Mouse (Mus musculus) layer of hippocampus, postnatal 10 days (tissue): Measurements from ENCODE around the gene Nthl1. TPM values are rescaled to one million over a fixed set of nuclear protein-coding genes. Genes with fewer than 3 reads are reported as not detected.
"Not testable (repeated sequence)": the region's sequence is repeated elsewhere in the genome, so short reads cannot be mapped to it uniquely, and the experiment has no call there.

ENCODE experiments used
- DNase-seq, 2 experiments: peaks; one replicate each; pipeline ENCODE4 v3.0.0; 2021; ENCODE audit warnings: low spot score in 2 of 2
- total RNA-seq, 2 experiments: library from RNA; stranded (reverse); gene quantifications; 2 replicates each; pipeline ENCODE4 v1.2.3; 2021

Nthl1 gene
- total RNA-seq, 2 experiments from 2014 or later = 4.9 to 7.8 TPM

DNA sequence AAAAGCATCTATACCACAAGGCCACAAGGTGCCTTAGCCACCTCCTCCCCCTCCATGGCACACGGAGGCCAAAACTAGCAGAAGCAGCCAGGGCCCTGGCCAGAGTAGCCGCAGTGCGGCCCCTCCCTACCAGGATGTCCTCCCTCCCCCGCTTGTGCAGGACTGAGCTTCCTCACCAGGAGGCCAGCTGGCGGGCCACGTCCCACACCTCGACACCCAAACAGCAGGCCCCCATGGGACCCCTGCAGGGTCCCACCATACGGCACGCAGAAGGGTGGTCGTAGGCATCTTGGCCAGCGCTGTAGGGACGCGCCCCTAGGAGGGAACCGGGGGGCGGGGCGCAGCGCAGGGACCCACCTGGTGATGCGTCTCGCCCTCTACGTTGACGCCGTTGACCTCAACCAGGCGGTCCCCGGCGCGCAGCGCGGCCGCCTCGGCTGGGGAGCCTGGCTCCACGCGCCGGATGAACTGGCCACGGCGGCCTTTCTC is 17.1 kb downstream of the Nthl1 start:
- DNase-seq = peak; percentile 38 to 44

DNA sequence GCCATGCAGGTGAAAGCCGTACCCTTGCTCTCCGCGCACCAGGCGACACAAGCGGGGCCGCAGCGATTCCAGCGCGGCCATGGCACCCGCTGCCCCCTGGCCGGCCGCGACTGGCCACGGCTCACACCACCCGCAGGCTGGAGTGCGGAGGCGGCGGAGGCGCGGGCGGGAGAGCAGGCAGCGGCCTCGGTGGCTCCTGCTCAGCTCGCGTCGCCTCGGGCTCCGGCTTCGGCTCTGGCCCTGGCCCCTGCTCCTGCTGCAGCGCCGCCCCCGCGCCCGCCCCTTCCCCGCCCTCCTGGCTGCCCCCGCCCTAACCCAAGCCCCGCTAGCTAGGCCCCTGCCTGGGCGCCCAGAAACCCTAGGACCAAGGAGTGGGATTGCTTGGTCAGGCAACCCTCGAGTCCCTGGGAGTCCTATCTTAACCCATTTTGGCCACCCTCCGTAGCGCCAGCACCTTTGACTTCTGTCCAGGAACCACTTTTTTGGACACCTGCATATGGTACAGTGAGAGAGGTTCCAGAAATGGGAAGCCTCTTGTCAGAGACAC is 17.7 kb downstream of the Nthl1 start, which contains the start of gene Slc9a3r2:
Slc9a3r2 (minus strand) TSS at position 258 of the 547 bp plus-strand sequence.
- DNase-seq = peak; percentile 44 to 56

DNA sequence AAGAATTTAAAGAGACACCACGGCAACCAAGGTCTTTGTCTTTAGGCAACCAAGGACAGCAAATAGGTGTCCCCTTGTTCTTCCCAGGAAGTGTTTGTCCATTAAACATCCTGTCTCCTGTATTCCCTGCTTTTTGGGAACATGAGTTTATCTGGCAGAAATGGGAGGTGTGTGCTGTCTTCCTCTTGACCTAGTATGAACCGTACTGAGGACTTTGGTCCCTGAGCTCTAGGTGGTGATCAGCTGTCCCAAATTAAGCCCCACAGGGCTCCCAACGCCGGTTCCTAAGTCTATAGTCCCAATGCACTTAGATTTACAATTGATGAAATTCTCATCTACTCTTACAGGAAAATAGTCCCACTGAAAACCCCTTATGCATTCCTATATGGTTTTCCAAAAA is 18.3 kb downstream of the Nthl1 start:
- no peak for DNase-seq

DNA sequence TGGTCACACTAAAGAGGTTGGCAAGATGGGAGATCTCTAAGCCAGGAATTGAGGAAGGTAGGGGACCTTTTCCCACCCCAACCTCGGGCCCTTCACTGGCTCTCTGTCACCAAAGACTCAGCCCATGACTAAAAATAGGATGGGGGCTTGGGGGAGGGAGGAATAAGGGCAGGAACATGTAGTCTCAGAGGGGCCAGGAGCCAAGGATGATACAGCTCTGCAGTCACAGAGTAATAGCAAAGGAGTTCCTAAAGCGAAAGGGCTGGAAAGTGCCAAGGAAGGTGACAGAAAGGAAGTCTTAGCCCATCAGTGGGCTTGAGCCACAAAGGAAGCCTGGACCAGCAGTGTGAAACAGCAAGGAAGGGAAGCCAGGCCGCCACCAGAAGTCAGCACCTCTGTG is 19.4 kb downstream of the Nthl1 start:
- DNase-seq = no peak

DNA sequence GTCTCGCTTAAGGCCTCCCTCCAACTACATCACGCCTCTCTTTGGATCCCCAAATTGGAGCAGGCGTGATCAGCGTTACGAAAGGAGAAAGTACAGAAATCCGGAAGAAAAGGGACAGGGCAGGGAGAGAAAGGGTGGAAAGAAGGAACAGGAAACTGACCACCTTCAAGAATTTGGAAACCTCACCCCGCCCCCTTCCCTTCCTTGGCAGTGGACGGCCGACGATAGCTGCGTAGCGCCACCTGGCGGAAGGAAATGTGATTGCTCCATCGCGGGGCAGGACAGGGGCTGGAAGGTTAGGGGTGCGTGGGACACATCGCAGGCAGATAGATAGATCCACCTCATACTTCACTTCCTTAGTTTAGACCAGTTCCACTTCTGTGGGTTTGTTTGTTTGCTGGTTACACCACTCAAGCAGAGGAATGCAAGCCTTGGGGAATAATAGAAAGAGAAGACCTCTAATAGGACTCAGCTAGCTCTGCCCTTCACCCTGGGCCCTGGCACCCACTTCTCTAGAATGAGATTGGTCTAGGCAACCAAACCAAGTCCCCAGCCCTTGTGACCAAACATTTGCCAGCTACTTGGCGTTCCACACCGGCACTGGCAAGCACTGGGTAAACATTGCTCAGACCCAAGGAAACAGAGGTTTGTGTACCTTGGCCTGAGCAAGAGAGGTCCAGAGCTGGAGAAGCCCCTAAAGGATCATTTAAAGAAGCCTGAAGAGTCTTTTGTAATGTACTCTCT is 21.7 kb downstream of the Nthl1 start:
- peak; percentile 69 to 77 for DNase-seq

DNA sequence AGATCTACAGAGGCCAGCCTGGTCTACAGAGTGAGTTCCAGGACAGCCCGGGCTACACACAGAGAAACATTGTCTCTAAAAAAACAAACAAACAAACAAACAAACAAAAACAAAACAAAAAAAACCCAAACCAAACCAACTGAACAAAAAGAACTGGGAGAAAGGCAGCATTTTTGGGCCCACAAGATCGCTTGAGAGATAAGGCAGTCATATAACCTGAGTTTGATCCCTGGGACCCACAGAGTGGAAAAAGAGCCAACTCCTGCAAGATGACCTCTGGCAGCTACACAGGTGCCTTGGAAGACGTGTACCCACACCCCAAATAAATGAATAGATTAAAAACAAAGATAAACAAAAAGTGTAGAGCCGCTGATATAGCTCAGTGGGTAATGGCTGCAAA is 22.5 kb downstream of the Nthl1 start:
- DNase-seq = no peak

DNA sequence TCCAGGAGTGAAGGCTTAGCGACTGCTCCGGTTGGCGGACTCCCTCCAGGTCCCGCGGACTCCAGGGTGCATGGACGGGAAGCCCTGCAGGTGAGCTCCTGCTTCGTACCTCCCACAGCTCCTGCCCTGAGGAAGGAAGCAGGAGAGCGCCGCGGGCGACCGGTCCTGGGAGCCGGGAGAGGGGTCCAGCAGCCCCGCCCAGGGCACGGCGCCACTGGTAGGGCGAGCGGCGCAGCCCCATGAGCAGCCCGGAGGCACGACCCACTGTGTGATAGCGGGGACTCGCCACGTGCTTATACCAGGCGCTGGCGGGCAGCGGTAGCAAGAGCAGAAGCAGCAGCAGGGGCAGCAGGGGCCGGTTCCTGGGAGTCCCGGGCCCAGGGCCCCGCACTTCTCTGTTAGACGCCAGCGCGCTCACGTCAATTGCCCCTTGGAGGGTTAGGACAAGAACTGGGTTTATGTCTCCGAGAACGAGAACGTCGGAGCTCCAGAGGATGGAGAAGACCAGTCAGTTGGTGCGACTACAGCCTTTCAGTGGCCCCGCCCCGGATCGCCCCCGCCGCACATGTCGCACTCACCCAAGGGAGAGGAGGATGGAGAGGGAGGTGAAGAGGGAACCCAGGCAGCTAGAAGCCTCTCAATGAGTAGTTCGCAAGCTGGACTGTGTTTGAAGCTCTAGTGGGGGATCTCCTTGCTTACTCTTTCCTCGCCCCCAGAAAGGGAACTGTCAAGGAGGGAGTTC is 25.7 kb downstream of the Nthl1 start, which contains the start of gene Npw:
Npw (minus strand) TSS at position 441 of the 742 bp plus-strand sequence.
- DNase-seq = no peak

DNA sequence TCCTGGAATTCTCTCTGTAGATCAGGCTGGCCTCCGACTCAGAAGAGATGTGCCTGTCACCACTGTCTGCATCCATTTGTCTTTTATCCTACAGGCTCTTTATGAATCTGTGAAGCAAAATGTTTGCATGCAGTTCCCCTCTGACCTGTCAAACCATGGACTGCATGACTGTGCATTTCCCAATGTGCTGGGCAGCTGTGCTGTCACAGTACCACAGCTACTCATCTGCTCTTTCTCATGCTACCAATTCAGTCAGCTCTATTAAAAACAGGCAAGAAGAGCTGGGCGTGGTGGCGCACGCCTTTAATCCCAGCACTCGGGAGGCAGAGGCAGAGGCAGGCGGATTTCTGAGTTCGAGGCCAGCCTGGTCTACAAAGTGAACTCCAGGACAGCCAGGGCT is 34.5 kb downstream of the Nthl1 start:
- not testable (repeated sequence) for DNase-seq

DNA sequence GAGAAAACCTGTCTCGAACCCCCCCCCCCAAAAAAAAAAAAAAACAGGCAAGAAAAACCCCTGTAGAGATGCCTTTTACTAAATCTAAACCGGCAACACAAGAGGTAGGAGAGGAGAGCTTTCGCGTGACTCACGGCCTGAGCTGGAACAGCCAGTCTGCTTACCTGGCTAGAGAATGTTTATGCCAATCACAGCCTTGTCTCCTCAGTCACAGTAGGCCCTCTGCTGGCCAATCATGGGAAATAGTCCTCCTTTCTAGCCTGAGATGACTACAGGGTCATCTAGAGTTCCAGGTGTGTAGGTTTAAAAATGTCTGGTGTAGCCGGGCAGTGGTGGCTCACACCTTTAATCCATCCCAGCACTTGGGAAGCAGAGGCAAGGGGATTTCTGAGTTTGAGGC is 34.9 kb downstream of the Nthl1 start:
- peak in 1 of 2 experiments; percentile 59 for DNase-seq

DNA sequence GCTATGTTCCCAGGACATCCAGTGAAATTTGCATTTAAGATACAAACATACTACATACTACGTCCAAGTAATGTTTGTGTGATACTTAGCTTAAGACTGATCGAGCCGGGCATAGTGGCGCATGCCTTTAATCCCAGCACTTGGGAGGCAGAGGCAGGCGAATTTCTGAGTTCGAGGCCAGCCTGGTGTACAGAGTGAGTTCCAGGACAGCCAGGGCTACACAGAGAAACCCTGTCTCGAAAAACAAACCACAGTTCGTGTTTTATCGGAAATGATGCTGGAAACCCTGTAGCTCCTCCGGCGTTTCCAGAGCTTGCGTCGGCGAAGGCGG is 36.7 kb downstream of the Nthl1 start:
- not testable (repeated sequence) for DNase-seq

DNA sequence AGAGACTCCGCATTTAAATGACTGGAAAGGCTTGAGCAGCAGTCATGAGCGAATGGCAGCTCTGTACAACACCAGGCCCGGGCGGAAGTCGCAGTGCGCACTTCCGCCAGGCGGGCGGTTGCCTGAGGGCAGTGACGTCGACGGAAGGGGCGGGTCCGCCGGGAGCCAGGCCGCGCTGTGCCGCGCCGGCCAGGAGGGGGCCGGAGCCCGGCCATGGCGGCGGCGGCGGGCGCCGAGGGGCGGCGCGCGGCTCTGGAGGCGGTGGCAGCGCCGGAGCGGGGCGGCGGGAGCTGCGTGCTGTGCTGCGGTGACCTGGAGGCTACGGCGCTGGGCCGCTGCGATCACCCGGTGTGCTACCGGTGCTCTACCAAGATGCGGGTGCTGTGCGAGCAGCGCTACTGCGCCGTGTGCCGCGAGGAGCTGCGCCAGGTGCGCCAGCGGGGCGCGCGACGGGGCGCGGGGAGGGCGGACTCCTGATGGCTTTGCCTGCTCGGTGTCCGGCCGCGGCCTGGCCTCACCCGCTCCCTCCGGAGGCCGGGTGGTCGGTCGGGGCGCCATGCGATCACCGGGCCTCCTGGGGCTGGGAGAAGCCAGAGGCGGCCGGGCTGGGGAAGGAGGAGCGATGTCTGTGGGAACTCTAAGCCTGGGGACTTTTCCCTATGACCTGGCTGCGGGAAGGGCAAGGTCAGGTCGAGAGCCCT is 37.2 kb downstream of the Nthl1 start, which contains the start of gene Zfp598:
Zfp598 (plus strand) TSS at position 143 of the 701 bp plus-strand sequence.
- DNase-seq = peak; percentile 93 to 94

DNA sequence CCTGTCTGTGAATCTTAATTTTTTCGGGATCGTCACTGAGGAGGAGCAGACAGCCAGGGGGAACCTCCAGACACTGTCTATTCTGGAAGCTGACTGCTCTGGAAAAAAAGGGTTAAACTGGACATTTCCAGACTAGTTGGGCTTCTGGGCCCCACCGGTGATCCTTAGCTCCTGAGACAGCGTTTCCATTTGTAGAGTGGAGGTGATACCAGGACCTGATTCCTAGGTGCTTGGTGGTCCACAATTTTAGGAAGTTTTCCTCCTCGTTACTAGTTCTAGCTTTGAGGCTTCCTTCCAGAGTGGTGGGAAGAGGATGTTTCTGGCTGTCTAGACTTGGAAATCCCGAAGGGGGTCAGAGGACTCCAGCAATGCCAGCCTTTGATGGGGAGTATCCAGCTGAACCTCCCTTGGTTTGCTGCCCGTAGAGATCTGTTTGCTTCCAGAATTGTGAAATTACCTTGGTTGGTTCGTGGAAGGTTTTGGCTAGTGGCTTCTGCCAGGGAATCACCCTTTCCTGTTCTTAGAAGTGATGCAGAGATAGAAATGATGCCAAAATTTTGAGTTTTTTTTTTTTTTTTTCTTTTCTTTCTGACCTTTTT is 37.9 kb downstream of the Nthl1 start:
- no peak for DNase-seq

DNA sequence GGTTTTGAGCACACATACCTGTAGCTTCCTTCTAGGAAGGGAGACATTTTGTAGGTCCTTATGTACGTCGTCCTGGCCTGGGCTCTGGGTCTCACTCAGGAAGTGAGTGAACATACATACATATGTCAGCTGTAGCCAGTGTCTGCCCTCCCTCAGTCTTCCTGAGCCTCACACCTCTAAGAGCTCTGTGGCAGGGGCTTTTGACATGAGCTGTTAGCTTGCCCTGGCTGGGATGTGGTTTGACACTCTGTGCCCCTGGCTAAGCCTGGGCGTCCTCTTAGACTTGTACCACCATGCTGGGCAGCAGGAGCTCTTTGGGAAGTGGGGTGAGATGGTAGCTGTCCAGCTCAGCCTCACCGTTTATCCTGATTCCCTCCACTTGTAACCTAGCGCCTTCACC is 38.9 kb downstream of the Nthl1 start:
- DNase-seq = no peak

DNA sequence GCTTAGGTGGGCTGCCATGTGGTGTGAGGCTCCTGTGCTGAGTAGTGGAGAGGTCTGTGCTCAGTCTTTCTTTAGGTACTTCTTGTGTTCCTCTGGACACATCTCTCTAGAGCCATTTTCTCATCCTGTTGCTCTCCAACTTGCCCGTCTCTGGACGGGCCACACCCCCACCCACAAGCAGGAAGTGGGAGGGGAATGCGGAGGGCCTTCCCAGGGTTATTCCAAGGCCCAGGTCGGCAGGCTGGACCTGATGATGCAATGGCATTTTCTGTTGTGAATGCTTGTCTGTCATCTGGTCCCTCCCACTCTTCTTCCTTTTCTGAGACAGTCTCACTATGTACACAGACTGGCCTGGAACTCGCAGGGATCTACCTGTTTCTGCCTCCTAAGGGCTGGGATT is 39.7 kb downstream of the Nthl1 start:
- no peak for DNase-seq

DNA sequence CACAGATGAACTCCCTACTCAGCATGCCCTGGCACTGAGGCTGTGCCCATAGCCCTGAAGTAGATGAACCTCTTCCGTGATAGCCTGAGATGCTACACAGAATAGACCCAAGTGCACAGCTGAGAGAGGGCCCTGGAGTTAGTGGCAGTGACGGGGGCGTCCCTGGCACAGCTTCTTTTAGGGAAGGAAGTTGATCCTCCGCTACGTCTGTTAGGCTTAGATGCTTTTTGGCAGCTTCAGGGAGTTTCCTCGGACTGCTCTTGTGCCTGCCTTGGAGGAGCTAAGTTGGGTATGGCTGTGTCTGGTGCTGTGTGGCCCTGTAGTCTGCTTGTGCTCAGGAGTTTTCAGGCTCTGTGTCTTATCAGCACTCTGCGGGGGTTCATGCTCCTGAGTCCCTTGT is 41.8 kb downstream of the Nthl1 start:
- DNase-seq = no peak

DNA sequence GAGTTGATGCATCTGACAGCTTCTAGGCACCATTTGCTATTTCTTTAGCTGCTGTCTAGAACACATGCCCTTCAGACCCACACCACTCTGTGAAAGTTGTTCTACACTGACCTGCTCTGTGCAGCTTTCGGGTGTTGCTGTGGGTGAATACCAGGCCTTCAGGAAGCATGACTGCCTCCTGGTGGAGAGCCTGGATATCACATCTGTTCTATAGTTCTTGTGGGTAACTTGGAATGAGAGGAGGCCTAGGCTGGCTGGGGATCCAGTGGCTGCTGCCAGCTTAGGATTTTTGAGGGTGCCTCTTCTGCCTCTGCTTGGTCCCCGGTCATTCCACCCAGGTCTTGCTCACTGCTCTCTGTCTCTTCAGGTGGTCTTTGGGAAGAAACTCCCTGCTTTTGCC is 43.7 kb downstream of the Nthl1 start:
- peak; percentile 80 to 81 for DNase-seq

DNA sequence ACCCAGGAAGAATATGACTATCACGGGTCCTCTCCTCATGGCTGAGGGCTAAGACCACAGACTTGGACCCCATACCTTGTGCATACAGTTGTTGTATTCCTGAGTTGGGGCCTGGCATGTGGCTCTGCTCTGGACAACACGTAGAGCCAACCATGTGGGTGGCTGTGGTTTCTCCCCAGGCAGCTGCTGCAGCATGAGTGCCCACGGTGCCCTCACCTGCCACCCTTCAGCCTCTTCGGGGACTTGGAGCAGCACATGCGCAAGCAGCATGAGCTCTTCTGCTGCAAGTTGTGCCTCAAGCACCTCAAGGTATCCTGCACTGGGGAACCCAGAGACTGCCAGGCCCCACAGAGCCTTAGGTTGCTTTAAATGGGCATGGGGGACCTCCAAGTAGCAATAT is 44.4 kb downstream of the Nthl1 start:
- DNase-seq = no peak

DNA sequence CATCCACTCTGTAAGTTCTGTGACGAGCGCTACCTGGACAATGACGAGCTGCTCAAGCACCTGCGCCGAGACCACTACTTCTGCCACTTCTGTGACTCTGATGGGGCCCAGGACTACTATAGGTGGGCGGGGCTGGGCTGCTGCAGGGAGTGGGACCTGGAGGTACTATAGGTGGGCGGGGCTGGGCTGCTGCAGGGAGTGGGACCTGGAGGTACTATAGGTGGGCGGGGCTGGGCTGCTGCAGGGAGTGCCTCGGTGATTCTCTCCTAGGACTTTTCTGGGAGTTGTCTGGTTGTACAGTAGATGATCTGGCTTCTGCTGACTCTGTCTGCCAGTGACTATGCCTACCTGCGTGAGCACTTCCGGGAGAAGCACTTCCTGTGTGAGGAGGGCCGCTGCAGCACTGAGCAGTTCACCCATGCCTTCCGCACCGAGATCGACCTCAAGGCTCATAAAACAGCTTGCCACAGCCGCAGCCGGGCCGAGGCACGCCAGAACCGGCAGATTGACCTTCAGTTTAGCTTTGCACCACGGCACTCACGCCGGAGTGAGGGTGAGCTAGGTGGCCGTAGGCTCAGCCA is 45.1 kb downstream of the Nthl1 start:
- no peak for DNase-seq

DNA sequence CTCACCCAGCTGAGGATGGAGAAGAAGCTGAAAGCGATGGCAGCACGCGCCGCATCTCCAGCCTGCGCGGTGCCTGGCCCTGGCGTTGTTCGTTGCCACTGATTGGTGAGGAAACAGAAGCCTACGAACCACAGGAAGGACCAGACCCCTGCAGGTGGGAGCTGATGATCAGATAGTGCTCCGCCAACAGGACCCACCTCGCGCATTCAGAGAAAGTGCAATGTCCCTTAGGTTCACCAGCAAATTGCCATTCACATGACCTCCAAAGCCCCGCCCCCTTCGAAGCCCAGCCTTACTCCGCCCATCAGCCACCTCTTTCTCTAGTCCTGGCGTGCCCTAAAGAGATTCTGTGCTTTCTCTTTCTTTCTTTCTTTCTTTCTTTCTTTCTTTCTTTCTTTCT is 54.0 kb downstream of the Nthl1 start:
- DNase-seq = no peak

DNA sequence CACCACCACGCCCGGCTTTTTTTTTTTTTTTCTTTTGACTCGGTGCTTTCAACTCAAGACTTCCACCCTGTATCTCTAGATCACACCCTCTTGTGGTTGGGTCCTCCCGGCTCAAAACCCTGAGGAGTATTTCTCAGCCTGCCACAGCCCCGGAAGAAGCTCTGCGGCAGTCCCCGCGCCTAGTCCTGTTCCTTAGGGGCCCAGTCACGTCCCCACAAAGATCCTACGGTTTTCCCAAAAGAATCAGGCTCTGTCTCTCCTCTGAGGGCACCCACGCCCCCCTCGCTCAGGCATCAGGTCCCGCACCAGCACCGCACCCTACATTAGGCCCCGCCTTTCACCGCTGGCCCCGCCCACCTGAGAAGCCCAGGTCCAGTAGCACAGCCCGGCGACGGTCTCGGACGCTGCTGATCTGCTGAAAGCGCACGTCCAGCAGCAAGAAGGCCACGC is 54.7 kb downstream of the Nthl1 start:
- no peak for DNase-seq

DNA sequence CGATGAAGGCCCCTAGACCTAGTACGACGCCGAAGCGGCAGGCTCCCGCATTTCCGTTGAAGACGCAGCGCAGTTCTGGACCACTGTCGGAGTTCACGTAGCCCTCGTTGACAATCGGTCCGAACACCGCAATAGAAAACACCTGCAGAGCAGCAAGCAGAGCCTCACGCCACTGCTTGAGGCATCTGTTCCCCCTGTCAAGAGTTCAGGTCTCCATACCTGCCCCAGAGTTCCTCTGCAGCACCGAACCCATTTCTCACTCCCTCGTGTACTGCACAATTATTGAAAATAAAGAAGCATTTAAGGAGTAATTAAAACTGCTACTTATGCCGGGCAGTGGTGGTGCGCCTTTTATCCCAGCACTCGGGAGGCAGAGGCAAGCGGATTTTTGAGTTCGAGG is 55.1 kb downstream of the Nthl1 start:
- DNase-seq = no peak
